Mouse (Mus musculus): ENCODE results near the gene Dlg5.

DNA sequence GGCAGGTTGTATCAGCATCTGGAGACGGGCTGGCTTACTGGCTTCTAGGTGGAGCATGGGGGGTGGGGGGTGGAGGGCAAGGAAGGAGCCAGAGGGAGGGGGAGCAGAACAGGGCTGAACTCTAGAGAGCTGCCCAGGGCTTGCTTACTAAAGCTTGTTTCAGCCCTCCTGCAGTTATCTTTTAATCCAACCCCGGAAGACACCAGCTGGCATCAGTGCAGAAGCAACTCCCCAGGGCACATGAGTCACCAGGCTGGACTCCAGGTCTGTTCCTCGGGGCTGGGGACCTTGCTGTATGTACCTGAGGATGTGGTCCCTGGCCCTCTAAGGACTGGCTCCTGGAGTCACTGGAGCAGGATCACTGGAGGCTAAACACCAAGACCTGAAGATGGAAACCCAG lies 23.0 kb downstream of the Dlg5 start:
- TF ChIP-seq CTCF (conservative IDR thresholded peaks at IDR 0.05; ENCODE audit: low read length), result no peak
- no peak for TF ChIP-seq NANOG (IDR thresholded peaks at IDR 0.05; ENCODE audit: borderline replicate concordance, low read length)
- TF ChIP-seq POU5F1 (IDR thresholded peaks at IDR 0.05; ENCODE audit: borderline replicate concordance, low read length), result no peak
